Mouse (Mus musculus) adrenal gland, adult 2 months (tissue): Measurements from ENCODE around the gene Epb41l2. TPM values are rescaled to one million over a fixed set of nuclear protein-coding genes. Genes with fewer than 3 reads are reported as not detected.

Experiments used
- polyA plus RNA-seq: library from polyadenylated mRNA; depleted of rRNA; stranded (reverse); fragments of >200 nt; gene quantifications from 2 replicates; pipeline ENCODE4 v1.2.3, GENCODE M21; 2012; rRNA removed
- total RNA-seq, 2 experiments: library from RNA; stranded (reverse); gene quantifications; 2 replicates each; pipeline ENCODE4 v1.2.3; 2021

Epb41l2 gene
- total and polyA plus RNA-seq, 3 experiments = 20.5 to 71.6 (median 61.7) TPM

Other genes with a start within 250 kb of the Epb41l2 start
- gene Akap7, start 51.9 kb upstream of the Epb41l2 start, total RNA-seq = 10 to 100 TPM; 70.3 to 73.3 TPM
- gene Akap7, start 51.9 kb upstream of the Epb41l2 start, polyA plus RNA-seq = 1.7 and 1.9 TPM in 2 replicates
- not detected for gene Smlr1, start 176.5 kb downstream of the Epb41l2 start, total RNA-seq
- gene Smlr1, start 176.5 kb downstream of the Epb41l2 start, polyA plus RNA-seq = not detected in 2 replicates